Mouse (Mus musculus): Measurements from ENCODE around the gene Rap1gap2.

The Rap1gap2 gene

GRCm38 (mm10) chr11:74458400-74458799 is 152.3 kb downstream of the Rap1gap2 start:
- DNase-seq (ENCODE audit: low spot score): no peak

DNA sequence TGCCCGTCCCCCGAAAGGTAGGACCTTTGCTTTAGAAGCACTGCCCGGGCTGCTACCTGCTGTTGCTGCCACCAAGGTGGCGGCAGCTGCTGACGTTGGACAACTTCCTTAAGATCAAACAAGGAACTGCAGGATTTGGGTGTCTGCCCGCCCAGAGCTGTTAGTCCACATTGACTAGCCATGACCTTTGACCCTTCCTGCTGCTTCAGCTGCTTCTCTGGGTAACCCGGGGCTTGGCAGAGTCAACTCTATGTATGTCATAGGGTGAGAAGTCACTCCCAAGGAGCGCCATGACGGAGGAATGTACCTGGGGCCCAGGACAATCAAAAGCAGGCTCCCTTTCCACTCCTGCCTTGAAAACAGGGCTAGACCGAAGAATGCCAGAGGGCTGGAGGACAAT is 153.5 kb downstream of the Rap1gap2 start:
- DNase-seq (ENCODE audit: low spot score): no peak

DNA sequence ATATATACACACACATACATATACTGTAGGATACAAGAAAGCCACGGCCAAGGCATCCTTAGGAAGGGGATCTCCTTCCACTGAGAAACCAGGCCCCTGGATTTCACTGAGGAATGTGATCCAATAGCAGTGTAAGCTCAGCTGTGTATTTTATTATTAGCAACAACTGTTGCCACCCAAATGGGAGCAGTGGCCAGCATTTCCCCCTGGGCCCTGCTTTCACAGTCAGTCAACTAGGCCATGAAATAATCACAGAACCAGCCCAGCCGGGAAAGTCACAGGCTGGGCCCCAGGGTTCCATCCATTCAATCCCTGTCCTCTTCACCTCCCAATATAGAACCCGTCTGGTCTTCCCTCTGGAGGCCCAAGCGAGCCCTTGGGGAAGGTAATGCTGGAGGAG is 162.2 kb downstream of the Rap1gap2 start:
- DNase-seq (ENCODE audit: low spot score): no peak

DNA sequence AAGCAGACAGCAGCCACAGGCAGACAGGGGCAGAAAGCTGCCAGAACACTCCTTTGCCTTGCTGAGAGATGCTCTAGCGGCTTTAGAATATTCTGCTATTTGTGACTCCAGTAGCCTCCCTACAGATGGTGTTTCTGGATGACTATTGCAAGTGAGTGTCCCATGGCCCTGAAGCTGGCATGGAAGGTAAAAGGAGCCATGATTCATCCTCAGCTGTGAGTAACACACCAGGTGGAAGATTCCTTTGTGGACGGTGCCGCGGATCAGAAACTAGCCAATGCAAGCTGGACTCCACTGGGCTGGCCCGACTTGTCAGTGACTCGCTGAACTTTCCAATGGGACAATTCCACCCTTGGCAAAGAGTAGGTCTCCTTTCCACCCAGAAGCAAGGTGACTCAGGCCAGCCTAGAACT is 162.7 kb downstream of the Rap1gap2 start:
- DNase-seq (ENCODE audit: low spot score): no peak

GRCm38 (mm10) chr11:74445591-74445990 is 165.1 kb downstream of the Rap1gap2 start:
- DNase-seq (ENCODE audit: low spot score): no peak

DNA sequence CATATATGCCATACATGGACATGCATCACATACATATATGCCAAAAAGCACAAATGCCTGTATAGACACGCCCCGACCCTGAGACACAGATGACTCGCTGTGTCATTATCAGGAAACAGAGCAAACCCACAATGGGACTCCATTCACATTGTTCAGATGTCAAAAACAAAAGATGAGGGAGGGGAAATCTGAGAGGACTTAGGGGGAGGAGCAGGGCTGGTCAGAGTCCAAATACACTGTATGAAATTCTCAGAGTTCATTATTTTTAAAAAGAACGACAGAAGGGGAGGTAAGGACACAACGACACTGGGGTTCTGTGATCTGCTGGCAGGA is 166.8 kb downstream of the Rap1gap2 start:
- DNase-seq (ENCODE audit: low spot score): no peak

GRCm38 (mm10) chr11:74443147-74443923 is 167.4 kb downstream of the Rap1gap2 start:
- DNase-seq (ENCODE audit: low spot score): no peak

GRCm38 (mm10) chr11:74442396-74442795 is 168.3 kb downstream of the Rap1gap2 start:
- DNase-seq (ENCODE audit: low spot score): no peak

GRCm38 (mm10) chr11:74440112-74440511 is 170.6 kb downstream of the Rap1gap2 start:
- no peak for DNase-seq (ENCODE audit: low spot score)

DNA sequence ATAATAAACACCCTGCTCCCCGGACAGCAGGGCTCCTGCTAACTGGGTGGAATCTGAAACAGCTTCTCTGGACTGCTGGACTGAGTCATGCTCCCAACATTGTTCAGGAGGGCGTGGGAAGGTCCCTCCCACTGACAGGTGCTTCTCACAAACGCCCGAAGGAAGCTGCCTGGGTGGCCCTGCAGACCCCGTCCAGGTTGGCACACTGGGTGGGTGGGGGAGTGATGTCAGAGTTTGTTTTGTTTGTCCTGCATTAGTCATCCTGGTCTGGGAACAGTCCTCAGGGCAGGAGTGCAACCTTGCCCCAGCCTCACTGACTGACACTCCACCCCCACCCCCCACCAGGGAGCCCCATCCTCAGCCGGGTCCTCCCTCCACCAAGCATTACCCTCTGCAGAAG is 171.5 kb downstream of the Rap1gap2 start:
- no peak for DNase-seq (ENCODE audit: low spot score)

DNA sequence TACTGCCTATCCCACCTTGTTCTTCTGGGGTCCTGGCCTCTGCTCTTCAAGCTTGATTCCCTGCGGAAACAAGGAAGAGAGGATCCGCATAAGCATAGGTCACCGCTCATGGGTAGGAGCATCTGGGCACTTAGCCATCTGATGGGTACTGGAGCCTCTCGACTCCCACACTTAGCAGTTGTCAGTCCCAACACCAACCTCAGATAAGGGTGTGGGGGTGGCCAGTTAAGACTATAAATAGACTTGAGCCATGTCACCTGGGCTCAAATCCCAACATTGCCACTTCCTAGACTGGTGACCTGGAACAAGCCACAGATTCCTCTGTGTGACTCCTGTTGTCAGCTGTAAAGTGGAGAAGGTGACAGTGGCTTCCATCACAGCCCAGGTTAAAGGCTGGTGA is 172.5 kb downstream of the Rap1gap2 start:
- DNase-seq (ENCODE audit: low spot score): no peak

GRCm38 (mm10) chr11:74435366-74435765 is 175.3 kb downstream of the Rap1gap2 start:
- no peak for DNase-seq (ENCODE audit: low spot score)

GRCm38 (mm10) chr11:74433000-74433399 is 177.7 kb downstream of the Rap1gap2 start:
- no peak for DNase-seq (ENCODE audit: low spot score)

- DNase-seq (ENCODE audit: low spot score): no peak
Measured at GRCm38 (mm10) chr11:74429798-74430529, 180.8 kb downstream of the Rap1gap2 start.

- no peak for DNase-seq (ENCODE audit: low spot score)
Measured at GRCm38 (mm10) chr11:74426306-74426705, 184.4 kb downstream of the Rap1gap2 start.

GRCm38 (mm10) chr11:74422019-74422418 is 188.7 kb downstream of the Rap1gap2 start:
- DNase-seq (ENCODE audit: low spot score): no peak

- no peak for DNase-seq (ENCODE audit: low spot score)
Measured at GRCm38 (mm10) chr11:74421151-74421550, 189.6 kb downstream of the Rap1gap2 start.

DNA sequence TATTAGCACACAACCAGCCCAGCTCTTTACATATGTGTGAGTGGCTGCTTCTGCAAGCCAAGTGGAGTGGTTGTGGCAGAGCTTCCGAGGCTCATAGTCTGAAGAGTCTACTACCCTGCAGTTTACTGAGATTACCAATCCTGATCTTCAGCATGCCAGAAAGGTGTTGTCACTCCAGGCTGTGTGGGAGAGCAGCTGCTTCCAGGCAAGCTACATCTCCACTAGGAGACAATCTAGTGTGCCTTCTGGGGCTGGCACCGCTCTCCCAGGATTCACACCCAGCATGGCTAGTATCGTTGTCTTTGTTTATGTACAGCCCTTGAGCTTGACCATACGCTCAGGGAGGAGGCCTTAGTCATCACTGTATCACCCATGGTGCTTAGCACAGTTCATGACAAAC is 191.1 kb downstream of the Rap1gap2 start:
- DNase-seq (ENCODE audit: low spot score): no peak

DNA sequence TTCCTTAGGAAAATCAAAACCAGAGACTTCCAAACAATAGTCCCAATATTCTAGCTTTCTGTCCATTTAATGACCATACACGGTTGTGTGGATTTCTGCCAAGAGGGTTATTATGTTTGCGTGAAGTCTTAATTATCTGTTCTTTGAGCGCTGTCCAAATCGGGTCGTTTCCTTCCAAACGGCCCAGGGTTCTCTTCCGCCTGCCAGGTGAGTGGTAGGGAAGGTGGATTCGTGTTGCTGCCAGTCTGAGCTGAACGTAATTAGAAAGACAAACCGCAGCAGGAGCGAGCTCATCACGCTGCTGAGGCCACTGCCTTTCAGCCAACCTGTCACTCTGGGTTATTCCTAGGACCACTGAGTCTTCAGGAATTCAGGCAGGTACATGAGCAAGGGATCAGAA is 195.0 kb downstream of the Rap1gap2 start:
- DNase-seq (ENCODE audit: low spot score): no peak

DNA sequence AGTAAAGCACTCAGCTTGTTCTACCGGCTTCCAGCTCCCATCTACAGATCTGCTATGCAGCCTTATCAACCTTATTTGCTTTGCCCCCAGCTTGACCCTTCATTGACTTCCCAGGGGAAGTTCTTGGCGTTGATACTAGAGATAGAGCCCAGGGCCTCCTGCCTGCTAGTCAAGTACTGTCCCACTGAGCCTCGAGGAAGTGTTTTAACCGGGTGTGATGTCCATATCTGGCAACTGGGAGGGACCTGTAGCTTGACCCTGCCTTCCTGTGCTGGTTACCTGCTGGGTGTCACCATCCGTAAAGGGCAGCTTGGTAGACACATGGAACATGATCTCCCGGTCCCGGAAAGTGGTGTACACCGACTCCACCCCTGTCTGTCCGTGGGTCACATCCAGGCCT is 196.6 kb downstream of the Rap1gap2 start:
- DNase-seq (ENCODE audit: low spot score): no peak

DNA sequence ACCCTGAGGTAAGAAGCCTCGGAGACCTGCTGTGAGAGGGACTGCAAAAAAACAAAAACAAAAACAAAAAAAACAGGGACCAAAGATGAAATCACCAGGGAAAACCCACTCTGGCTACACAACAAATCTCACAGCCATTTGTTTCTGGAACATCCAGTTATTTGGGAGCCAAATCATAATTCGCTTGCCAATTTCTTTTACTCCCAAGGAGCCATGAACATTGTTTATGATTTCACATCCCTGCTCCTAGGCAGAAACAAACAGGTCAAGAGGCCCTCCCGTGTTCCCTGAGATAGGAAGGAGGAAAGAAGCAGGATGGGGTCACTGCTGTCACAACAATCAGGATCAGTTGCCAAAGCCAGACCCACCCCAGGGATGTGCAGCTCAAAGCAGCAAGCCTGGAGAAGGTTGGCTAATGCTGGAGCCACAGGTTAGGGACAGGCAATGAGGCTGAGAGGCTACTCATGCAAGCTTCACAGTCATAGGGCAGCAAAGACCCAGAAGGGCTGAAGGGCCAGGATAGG is 197.2 kb downstream of the Rap1gap2 start:
- DNase-seq (ENCODE audit: low spot score): no peak

- no peak for DNase-seq (ENCODE audit: low spot score)
Measured at GRCm38 (mm10) chr11:74412462-74412861, 198.3 kb downstream of the Rap1gap2 start.

DNA sequence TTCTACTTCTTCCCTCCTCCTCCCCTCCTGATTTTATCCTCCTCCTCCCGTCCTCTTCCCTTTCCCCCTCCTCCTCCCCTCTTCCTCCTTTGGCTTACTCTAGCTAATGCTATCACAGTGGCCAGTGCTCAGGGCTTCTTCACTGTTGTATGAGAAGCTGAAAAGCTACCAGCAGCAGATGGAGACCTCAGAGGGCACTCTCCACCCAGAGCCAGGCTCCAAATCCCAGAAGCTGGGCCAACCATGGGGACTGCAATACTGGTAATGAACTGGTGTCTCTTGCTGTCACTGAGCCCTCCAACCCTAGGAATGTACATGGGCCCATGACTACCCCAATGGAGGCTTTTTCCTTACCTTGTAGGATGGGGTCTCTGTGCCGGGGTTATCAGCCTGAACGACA is 198.8 kb downstream of the Rap1gap2 start:
- no peak for DNase-seq (ENCODE audit: low spot score)
